Mouse (Mus musculus) CH12F3 (cell line): Measurements from ENCODE around the gene Tatdn3.

Experiments
- in situ Hi-C: fragments of 300-500 bp; cut with MboI; formaldehyde crosslinking; loops from 2 replicates; pipeline ENCODE4 v1.14.3; 2020; ENCODE audit warnings: low sequenced_read_pairs

Tatdn3 gene

DNA sequence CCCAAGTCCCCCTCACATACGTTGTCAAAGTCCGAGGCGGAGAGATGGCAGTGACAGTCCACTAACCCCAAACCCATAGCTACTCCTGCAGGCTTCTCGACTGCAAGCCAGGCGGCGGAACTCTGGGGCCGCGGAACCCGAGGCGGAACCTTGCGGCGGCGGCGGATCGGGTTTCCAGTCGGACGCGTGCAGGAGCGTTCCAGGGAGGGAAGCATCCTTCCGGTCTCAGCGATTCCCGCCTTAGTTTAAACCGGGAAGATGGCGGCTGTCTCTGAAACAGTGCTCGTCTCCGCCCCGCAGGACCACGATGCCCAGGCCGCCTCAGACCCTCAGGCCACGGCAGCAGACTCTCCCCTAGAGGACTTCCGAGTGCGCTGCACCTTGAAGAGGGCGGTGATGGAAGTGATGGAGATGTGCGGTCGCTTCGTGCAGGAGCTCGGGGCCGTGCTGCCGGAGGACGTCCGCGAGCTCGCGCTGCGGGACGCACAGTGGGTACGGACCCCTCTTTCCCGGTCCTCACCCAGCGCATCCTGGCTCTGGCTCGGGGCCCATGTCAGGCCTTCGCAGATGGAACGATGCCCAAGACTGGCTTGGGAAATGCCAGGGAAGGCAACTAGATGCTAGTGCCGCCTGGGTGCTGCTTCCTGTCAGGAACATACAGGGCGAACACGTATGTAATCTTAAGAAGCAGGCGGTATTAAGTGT is at the start of gene Tatdn3, which contains the start of gene Nsl1:
Tatdn3 (minus strand) TSS at position 152 of the 705 bp plus-strand sequence.
Nsl1 (plus strand) TSS at position 232 of the 705 bp plus-strand sequence.
- in situ Hi-C loops = no loop called here

GRCm38 (mm10) chr1:191111146-191111545 is 48.4 kb upstream of the Tatdn3 start:
- in situ Hi-C loops = no loop called here

DNA sequence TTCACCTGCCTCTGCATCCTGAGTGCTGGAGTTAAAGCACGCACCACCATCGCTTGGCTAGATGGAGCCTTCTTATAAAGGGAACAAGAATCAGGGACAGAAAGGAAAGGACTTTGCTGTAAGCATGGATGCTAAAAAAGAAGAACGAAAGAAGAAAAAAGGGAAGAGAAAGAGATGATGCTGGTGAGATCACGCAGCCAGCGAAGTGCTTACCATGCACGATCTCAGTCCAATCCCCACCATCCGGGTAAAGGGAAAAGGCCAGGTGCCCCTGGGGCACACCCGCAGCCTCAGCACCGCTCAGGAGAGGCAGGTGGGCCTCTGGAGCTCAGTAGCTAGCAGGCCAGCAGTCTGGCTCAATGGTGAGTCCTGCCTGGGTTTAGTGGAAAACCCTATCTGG is 47.2 kb upstream of the Tatdn3 start:
- in situ Hi-C loops = no loop called here

DNA sequence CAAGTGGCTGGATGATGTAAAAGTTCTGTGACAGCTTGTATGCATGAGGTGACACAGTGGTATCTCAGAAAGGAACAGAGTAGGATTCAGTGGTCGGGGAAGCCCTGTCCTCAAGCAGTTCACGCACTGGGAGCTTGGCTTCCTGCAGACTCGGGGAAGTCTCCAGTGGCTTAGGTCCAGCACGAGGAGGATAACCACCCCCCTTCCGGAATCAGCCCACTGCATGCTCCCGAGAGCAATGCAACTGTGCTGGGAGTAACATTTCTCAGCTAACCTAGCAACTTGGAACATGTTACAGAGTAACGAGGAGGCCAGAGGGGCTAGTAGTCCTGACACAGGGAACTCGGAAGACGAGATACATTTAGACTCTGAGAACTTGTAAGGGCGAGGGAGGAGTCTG is 44.6 kb upstream of the Tatdn3 start:
- in situ Hi-C loops = no loop called here

- in situ Hi-C loops = no loop called here
Measured at GRCm38 (mm10) chr1:191105246-191105645, 42.5 kb upstream of the Tatdn3 start.

DNA sequence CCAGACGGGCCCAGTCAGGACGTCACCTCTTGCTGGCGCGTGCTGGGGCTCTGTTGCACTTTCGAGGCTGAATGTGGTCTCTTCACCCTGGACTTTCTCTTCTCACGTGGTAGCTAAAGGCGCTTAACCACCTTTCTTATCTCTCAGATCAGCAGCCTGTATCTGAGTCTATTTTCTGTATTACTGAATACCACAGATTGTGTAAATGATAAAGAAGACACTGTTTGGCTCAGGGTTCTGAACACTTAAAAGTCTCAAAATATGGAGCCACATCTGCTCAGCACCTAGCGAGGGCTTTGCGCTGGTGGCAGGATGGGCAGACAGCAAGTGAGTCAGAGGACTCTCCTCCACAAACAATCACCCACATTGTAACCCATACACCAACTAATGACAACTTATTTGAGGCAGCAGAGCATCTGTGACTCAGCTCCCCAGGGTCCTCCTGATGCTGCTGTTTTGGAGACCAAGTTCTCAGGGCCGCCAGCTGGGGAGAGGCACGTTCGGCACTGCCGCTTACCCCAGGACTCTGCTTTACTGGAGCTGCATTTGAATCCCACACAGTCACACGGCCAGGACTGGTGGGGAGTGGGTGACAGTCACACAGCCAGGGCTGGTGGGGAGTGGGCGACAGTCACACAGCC is 40.1 kb upstream of the Tatdn3 start:
- in situ Hi-C loops = no loop called here

- in situ Hi-C loops = no loop called here
Measured at GRCm38 (mm10) chr1:191099772-191100291, 37.1 kb upstream of the Tatdn3 start.

DNA sequence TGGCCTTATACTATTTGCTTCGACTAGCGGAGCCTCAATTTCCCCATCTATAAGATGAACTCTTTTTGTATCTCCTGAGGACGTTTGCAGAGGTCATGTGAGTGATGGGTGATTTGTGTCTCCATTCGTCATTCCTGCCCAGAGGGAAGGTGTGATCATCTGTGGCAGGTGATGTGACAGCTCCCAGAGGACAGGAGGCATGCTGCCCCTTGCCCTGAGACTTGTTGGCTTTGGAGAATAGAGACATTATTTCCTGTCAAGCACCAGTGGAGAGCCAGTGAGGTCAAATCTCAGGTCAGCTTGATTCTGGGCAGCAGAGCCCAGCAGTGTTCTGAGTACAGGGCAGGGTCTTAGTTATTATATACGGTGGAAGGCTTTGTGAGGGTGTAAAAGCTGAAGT is 36.4 kb upstream of the Tatdn3 start:
- in situ Hi-C loops = no loop called here

DNA sequence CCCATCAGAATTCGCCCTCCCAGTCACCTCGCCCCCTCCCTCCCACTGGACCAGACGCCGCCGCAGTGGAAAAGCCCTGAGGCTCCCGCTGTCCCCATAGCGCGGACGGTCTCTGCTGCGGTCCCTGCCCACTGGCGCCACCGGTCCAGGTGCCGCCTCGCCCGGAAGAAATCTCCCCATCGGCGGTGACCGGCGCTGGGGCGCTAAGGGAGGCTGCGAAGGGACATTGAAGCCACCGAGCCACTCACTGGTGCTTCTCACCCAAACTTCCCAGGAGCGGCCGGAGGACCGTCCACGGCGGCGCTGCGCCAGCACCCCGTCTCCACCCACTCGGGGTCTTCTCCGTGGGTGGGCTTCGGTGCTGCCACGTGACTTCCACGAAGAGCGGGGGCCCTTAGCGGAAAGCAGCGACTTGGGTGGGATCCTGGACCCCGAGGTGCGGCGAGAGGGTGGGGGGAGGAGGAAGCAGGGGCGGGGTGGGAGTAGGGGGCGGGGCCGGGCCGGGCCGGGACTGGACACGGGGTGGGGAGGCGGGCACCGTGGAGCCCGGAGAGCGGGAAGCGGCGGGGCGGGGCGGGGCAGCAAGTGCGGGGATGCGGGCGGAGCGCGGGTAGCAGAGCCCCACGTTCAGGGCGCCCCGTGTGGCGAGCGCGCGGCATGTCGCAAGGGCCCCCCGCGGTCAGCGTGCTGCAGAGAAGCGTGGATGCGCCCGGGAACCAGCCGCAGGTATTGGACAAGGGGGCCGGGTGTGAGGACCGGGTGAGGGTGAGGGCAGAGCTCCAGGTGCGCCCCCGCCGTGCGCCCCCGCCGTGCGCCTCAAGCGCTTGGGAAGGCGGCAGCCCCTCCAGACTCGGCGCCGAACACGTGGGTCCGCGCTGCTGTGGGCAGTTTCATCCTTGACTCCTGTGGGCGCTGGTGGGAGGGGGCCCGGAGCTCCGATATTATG is 35.3 kb upstream of the Tatdn3 start, which contains the start of gene Batf3:
Batf3 (plus strand) TSS at position 46 of the 946 bp plus-strand sequence.
- in situ Hi-C loops = no loop called here

DNA sequence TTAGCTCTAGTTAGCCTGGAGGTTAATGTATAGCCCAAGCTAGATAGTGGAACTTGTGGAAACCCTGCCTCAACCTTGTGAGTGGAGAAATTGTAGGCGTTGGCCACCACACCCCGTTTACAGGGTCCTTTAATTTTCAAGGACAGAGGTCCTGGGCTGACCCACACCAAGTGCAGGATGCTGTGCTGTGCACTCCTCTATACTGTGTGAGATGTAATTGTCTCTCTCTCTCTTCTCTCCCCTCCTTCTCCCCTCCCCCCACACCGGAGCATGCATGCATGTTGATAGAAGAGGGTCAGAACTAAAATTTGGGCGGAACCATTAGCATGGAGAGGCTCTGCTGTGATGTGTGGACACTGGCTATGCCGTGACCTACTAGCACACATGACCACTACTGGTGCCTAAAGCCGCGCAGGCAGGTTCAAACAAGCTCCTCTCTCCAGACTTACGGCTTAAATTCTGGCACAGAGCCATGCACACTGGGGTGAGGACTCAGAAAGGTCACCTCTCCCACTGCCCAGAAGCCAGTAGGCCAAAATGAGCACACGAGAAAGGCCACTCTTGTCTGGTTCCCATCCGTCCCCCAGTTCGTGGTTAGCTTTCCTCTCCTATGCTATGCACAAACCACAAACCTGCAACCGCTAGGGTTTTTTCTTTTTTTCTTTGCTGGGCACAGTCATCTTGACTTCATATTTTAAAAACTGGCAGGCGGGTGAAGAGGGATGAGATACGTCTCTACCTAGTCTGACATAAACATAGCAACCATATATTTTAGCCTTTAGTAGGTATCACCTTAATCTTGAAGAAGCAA is 34.3 kb upstream of the Tatdn3 start:
- in situ Hi-C loops = no loop called here

- in situ Hi-C loops = no loop called here
Measured at GRCm38 (mm10) chr1:191095019-191095418, 32.3 kb upstream of the Tatdn3 start.

- in situ Hi-C loops = loop anchor here (5.0 kb wide), 1 partner anchor 194 kb away; no protein-coding TSS in a partner anchor
Measured at GRCm38 (mm10) chr1:191093578-191093977, 30.8 kb upstream of the Tatdn3 start.

GRCm38 (mm10) chr1:191092050-191092449 is 29.3 kb upstream of the Tatdn3 start:
- in situ Hi-C loops = loop anchor here (5.0 kb wide), 1 partner anchor 195 kb away; no protein-coding TSS in a partner anchor

- in situ Hi-C loops = no loop called here
Measured at GRCm38 (mm10) chr1:191089355-191089754, 26.6 kb upstream of the Tatdn3 start.

GRCm38 (mm10) chr1:191087955-191088354 is 25.2 kb upstream of the Tatdn3 start:
- in situ Hi-C loops = no loop called here

GRCm38 (mm10) chr1:191086960-191087359 is 24.2 kb upstream of the Tatdn3 start:
- in situ Hi-C loops = no loop called here

- in situ Hi-C loops = no loop called here
Measured at GRCm38 (mm10) chr1:191086304-191086878, 23.7 kb upstream of the Tatdn3 start.

- in situ Hi-C loops = no loop called here
Measured at GRCm38 (mm10) chr1:191085597-191085996, 22.9 kb upstream of the Tatdn3 start.

DNA sequence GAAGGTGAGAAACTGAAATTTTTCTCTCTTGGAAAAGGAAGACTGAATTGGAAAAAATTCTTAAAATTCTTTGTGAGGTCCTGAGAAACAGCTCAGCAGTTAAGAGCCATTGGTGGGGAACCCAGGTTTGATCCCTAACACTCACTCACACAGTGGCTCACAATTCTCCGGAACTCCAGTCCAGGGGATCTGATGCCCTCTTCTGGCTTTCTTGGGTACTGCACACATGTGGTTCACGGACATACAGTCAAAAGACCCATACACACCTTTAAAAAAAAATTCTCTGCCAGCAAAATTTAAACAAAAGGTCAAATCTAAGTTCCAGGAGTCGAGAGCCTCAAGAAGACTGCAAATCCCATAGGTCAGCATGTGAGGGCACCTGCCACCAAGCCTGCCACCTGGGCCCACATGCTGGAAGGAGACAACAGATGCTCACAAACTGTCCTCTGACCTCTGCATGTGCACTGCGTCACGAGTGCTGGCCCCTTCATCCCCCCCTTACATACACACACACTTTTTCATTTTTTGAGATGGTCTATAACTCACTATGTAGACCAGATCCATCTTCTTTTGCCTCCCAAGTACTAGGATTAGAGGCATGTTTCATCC is 22.3 kb upstream of the Tatdn3 start:
- in situ Hi-C loops = no loop called here
